ENCODE assay signal across 9 mouse cellular contexts in the genomic region with DNA sequence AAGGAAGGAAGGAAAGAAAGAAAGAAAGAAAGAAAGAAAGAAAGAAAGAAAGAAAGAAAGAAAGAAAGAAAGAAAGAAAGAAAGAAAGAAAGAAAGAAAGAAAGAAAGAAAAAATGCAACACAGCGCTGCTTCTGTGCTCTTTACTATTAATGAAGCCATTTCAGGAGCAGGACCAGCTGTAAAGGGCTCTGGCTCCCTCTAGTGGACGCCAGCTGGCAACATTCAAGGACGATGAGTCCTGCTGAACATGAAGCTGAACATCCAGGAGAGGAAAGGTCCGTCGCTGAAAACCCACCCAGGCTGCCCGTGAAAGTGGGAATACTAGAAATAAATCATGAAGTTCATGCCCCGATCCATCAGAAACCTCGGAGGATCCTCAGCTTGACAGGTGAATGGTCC. TPM values are rescaled to one million over a fixed set of nuclear protein-coding genes. Genes with fewer than 3 reads are reported as not detected.
A peak's percentile ranks its signal among the peaks of the same experiment; 100 is the strongest.
DNase-seq lines count a peak whose midpoint lies in the region; ATAC-seq and TF ChIP-seq lines count a peak whose summit lies in the region.
"Had no signal": no experiment of that assay in that cellular context is flagged by ENCODE, and none has a peak within 500 bp of the region (broad histone marks: within the 10 kb centered on the region; RNA-seq: fewer than 3 reads in every experiment).

No protein-coding gene starts in this region.

- no peaks in the 10 kb centered on the region for H3K36me3 ChIP-seq in lung, embryonic 14.5 days (ENCODE audit: insufficient read depth)
- H3K36me3 ChIP-seq: heart, embryonic 15.5 days had no signal

- no peaks in the 10 kb centered on the region for H3K9me3 ChIP-seq in lung, embryonic 14.5 days (ENCODE audit: low read depth, low read length)
- H3K9me3 ChIP-seq: heart, embryonic 15.5 days had no signal

- peaks cover 9% of the 10 kb centered on the region; the same call in 1 of the 2 replicates for H3K4me1 ChIP-seq in lung, embryonic 14.5 days (ENCODE audit: insufficient read depth)

- 1% methylated on average over 8 of the region's 8 CpGs for WGBS in lung, embryonic 14.5 days

- TF ChIP-seq CTCF in lung, embryonic 14.5 days (IDR thresholded peaks at IDR 0.05; ENCODE audit: low read depth), result peak; percentile 97

- DNase-seq in CD4-positive, CD25-positive, alpha-beta regulatory T cell, adult 2 months (ENCODE audit: low read depth, low spot score), result peak; percentile 95
- DNase-seq in adrenal gland, adult 18-20 months (ENCODE audit: low spot score in 2 of 2), result peak; percentile 82 to 84
- peak; percentile 90 for DNase-seq in embryo, embryonic 11 days
- DNase-seq in heart, adult 8-10 months (ENCODE audit: low spot score), result peak; percentile 83
- DNase-seq in layer of hippocampus, adult 11-12 months (ENCODE audit: low spot score), result peak; percentile 92
- DNase-seq in lung, embryonic 14.5 days, result peak; percentile 97
- peak; percentile 80 for DNase-seq in retina, adult 2 months (ENCODE audit: low read depth, low spot score)
- peak; percentile 79 to 81 for DNase-seq in thymus, postnatal 36 days

- no peak for ATAC-seq in lung, embryonic 14.5 days (ENCODE audit: insufficient read depth)

- H3K4me2 ChIP-seq in lung, embryonic 14.5 days, result no peak overlapping the region
- H3K4me2 ChIP-seq: heart, embryonic 15.5 days had no signal

- H3K4me3 ChIP-seq in lung, embryonic 14.5 days (ENCODE audit: low read depth, low read length), result no peak overlapping the region
- H3K4me3 ChIP-seq: heart, embryonic 15.5 days had no signal

- H3K9ac ChIP-seq in lung, embryonic 14.5 days, result no peak overlapping the region
- H3K9ac ChIP-seq: heart, embryonic 15.5 days had no signal

- H3K27ac ChIP-seq in lung, embryonic 14.5 days (ENCODE audit: low read depth), result no peak overlapping the region
- H3K27ac ChIP-seq: heart, embryonic 15.5 days had no signal

- no peaks in the 10 kb centered on the region for H3K27me3 ChIP-seq in lung, embryonic 14.5 days (ENCODE audit: insufficient read depth, low read length)
- H3K27me3 ChIP-seq: heart, embryonic 15.5 days had no signal

RNA-seq across cellular contexts. Expression of a gene that starts 3.5 kb away (rescaled TPM):
- total RNA-seq in adrenal gland, adult 18-20 months (2021), result 100 to 1,000 TPM; 218 to 327 TPM
- 10 to 100 TPM; 71.3 to 75.2 (median 72.9) TPM for total RNA-seq in heart, adult 8-10 months (2022)
- polyA plus RNA-seq in lung, embryonic 14.5 days (2014; fragmentation: Nextera tagmentation; extraction: Ambion mirVana), result 124 and 130 TPM in 2 replicates

RNA-seq across cellular contexts. Expression of a gene that starts 17.6 kb away (rescaled TPM):
- total RNA-seq in adrenal gland, adult 18-20 months (2021), result 10 to 100 TPM; 87.8 to 99.7 TPM
- total RNA-seq in heart, adult 8-10 months (2022), result 100 to 1,000 TPM in 1 of 4 experiments, 10 to 100 TPM in 3; 81.0 to 107 (median 87.7) TPM
- polyA plus RNA-seq in lung, embryonic 14.5 days (2014; fragmentation: Nextera tagmentation; extraction: Ambion mirVana), result 85.8 and 97.4 TPM in 2 replicates

RNA-seq across cellular contexts. Expression of a gene that starts 17.8 kb away (rescaled TPM):
- total RNA-seq in adrenal gland, adult 18-20 months (2021), result 1 to 10 TPM; 3.9 to 6.9 TPM
- total RNA-seq in heart, adult 8-10 months (2022), result 1 to 10 TPM; 1.8 to 3.4 (median 3.0) TPM
- polyA plus RNA-seq in lung, embryonic 14.5 days (2014; fragmentation: Nextera tagmentation; extraction: Ambion mirVana), result 3.8 and 4.3 TPM in 2 replicates

RNA-seq across cellular contexts. Expression of a gene that starts 37.7 kb away (rescaled TPM):
- under 1 TPM; 0.13 to 0.33 TPM for total RNA-seq in adrenal gland, adult 18-20 months (2021)
- total RNA-seq in heart, adult 8-10 months (2022), result not detected
- 0.74 and 1.4 TPM in 2 replicates for polyA plus RNA-seq in lung, embryonic 14.5 days (2014; fragmentation: Nextera tagmentation; extraction: Ambion mirVana)

RNA-seq across cellular contexts. Expression of a gene that starts 39.5 kb away (rescaled TPM):
- total RNA-seq in adrenal gland, adult 18-20 months (2021), result 1 to 10 TPM; 1.4 to 2.6 TPM
- under 1 TPM in 3 of 4 experiments, not detected in 1; 0.66 to 0.90 (median 0.73) TPM for total RNA-seq in heart, adult 8-10 months (2022)
- polyA plus RNA-seq in lung, embryonic 14.5 days (2014; fragmentation: Nextera tagmentation; extraction: Ambion mirVana), result 38.9 and 41.1 TPM in 2 replicates
